ENCODE assay signal across 8 mouse cellular contexts in genomic region chr14:122190941-122191510, GRCm38 (mm10). TPM values are rescaled to one million over a fixed set of nuclear protein-coding genes. Genes with fewer than 3 reads are reported as not detected.
DNase-seq lines count a peak whose midpoint lies in the region; ATAC-seq and TF ChIP-seq lines count a peak whose summit lies in the region.

No protein-coding gene starts in this region.

- DNase-seq in B cell, adult 2 months: peak; percentile 74 to 76
- DNase-seq in Patski (ENCODE audit: low read depth, low spot score): no peak
- peak; percentile 55 to 77 for DNase-seq in cerebellum, postnatal 4 days (ENCODE audit: low spot score in 2 of 2)
- DNase-seq in gastrocnemius, postnatal 10 days: peak; percentile 65
- peak; percentile 35 for DNase-seq in liver, embryonic 13.5 days
- peak; percentile 77 for DNase-seq in neural tube, embryonic 10.5 days (ENCODE audit: extremely low spot score, low spot score)
- peak; percentile 63 for DNase-seq in stomach, postnatal 0 days (ENCODE audit: low spot score)

- ATAC-seq in Patski: peak; percentile 78
- peak; percentile 74 for ATAC-seq in kidney, embryonic 14.5 days (ENCODE audit: low FRiP score, low TSS enrichment)
- peak; percentile 46; the same call in 1 of the 2 replicates for ATAC-seq in liver, embryonic 13.5 days (ENCODE audit: low read depth)
- ATAC-seq in stomach, postnatal 0 days (ENCODE audit: low FRiP score, low TSS enrichment): peak; percentile 47; the same call in 1 of the 2 replicates

- CTCF ChIA-PET in Patski (lab: Charles Lee): interaction anchor here (0.7 to 1.6 kb wide), 12 partner anchors 10 to 1049 kb away, joined by 3 to 7 read pairs (median 3); no protein-coding TSS in a partner anchor

- 17% methylated on average over 7 of the region's 7 CpGs for WGBS in kidney, embryonic 14.5 days
- 15% methylated on average over 7 of the region's 7 CpGs for WGBS in liver, embryonic 13.5 days (ENCODE audit: insufficient replicate concordance)
- WGBS in stomach, postnatal 0 days: 15% methylated on average over 7 of the region's 7 CpGs

- POLR2A ChIA-PET in Patski (lab: Charles Lee): no interaction called here

- no peaks in the 10 kb centered on the region for H3K4me1 ChIP-seq in kidney, embryonic 14.5 days (ENCODE audit: control insufficient read depth, insufficient read depth, low read length)
- no peaks in the 10 kb centered on the region for H3K4me1 ChIP-seq in liver, embryonic 13.5 days (replicated peaks)
- H3K4me1 ChIP-seq in stomach, postnatal 0 days (replicated peaks; ENCODE audit: control insufficient read depth, insufficient read depth): no peaks in the 10 kb centered on the region

- H3K27ac ChIP-seq in kidney, embryonic 14.5 days (ENCODE audit: low read depth, low read length): no peak overlapping the region
- H3K27ac ChIP-seq in liver, embryonic 13.5 days: no peak overlapping the region
- H3K27ac ChIP-seq in stomach, postnatal 0 days (replicated peaks): no peak overlapping the region

- peak; percentile 92 for TF ChIP-seq CTCF in Patski (IDR thresholded peaks at IDR 0.05)
- peak; percentile 90 for TF ChIP-seq CTCF in stomach, postnatal 0 days (IDR thresholded peaks at IDR 0.05; ENCODE audit: low read depth)

- H3K9ac ChIP-seq in kidney, embryonic 14.5 days (ENCODE audit: low read depth, low read length): no peak overlapping the region
- H3K9ac ChIP-seq in liver, embryonic 13.5 days: no peak overlapping the region
- no peak overlapping the region for H3K9ac ChIP-seq in stomach, postnatal 0 days (ENCODE audit: low read length)

- no peak overlapping the region for H3K4me2 ChIP-seq in kidney, embryonic 14.5 days (replicated peaks; ENCODE audit: low read depth, low read length)
- no peak overlapping the region for H3K4me2 ChIP-seq in liver, embryonic 13.5 days
- H3K4me2 ChIP-seq in stomach, postnatal 0 days (replicated peaks; ENCODE audit: low read depth): no peak overlapping the region

- no peaks in the 10 kb centered on the region for H3K9me3 ChIP-seq in kidney, embryonic 14.5 days (ENCODE audit: control insufficient read depth, low read length)
- no peaks in the 10 kb centered on the region for H3K9me3 ChIP-seq in liver, embryonic 13.5 days (replicated peaks)
- no peaks in the 10 kb centered on the region for H3K9me3 ChIP-seq in stomach, postnatal 0 days (ENCODE audit: control insufficient read depth, low read length)

- TF ChIP-seq EP300 in stomach, postnatal 0 days (optimal IDR thresholded peaks at IDR 0.05): no peak

- in situ Hi-C loops in Patski (cut with MboI; ENCODE audit: low pct_unique_long_range_greater_than_20kb): no loop called here

- no peaks in the 10 kb centered on the region for H3K36me3 ChIP-seq in kidney, embryonic 14.5 days (ENCODE audit: control insufficient read depth, insufficient read depth, low read length)
- no peaks in the 10 kb centered on the region for H3K36me3 ChIP-seq in liver, embryonic 13.5 days
- no peaks in the 10 kb centered on the region for H3K36me3 ChIP-seq in stomach, postnatal 0 days (ENCODE audit: control insufficient read depth, insufficient read depth, low read length)

- no peaks in the 10 kb centered on the region for H3K27me3 ChIP-seq in Patski
- no peaks in the 10 kb centered on the region for H3K27me3 ChIP-seq in kidney, embryonic 14.5 days (ENCODE audit: control insufficient read depth, insufficient read depth, low read length)
- H3K27me3 ChIP-seq in liver, embryonic 13.5 days: no peaks in the 10 kb centered on the region
- no peaks in the 10 kb centered on the region for H3K27me3 ChIP-seq in stomach, postnatal 0 days (ENCODE audit: control insufficient read depth, insufficient read depth, low read length)

- H3K4me3 ChIP-seq in kidney, embryonic 14.5 days (ENCODE audit: low read length): no peak overlapping the region
- no peak overlapping the region for H3K4me3 ChIP-seq in liver, embryonic 13.5 days (replicated peaks)
- H3K4me3 ChIP-seq in stomach, postnatal 0 days (ENCODE audit: low read depth, low read length): no peak overlapping the region

RNA-seq across cellular contexts. Expression of gene Clybl, which starts 9.5 kb away (rescaled TPM):
- 60.7 TPM for polyA plus RNA-seq in Patski (2021)
- 10 to 100 TPM; 61.4 to 66.2 TPM for total RNA-seq in gastrocnemius, postnatal 10 days (2021)
- polyA plus RNA-seq in kidney, embryonic 14.5 days (2014; fragmentation: Nextera tagmentation; extraction: Ambion mirVana): 29.0 and 30.3 TPM in 2 replicates
- polyA plus RNA-seq in liver, embryonic 13.5 days (2015; fragmentation: Nextera tagmentation; extraction: Ambion mirVana): 26.2 and 30.3 TPM in 2 replicates
- polyA plus RNA-seq in stomach, postnatal 0 days (2015; fragmentation: Nextera tagmentation; extraction: Ambion mirVana): 28.8 and 35.9 TPM in 2 replicates
